Mouse (Mus musculus): ENCODE data around the gene Sh3d19. TPM values are rescaled to one million over a fixed set of nuclear protein-coding genes. Genes with fewer than 3 reads are reported as not detected.
"Not testable (repeated sequence)": the region's sequence is repeated elsewhere in the genome, so short reads cannot be mapped to it uniquely, and the experiment has no call there.

Sh3d19 gene
- polyA plus RNA-seq, 1 experiment from 2014 or later: 10.9 TPM

GRCm38 (mm10) chr3:86083051-86083450, 112.1 kb downstream of the Sh3d19 start:
- no peak overlapping the region for H3K27ac ChIP-seq
- no peak overlapping the region for H3K9ac ChIP-seq
- H3K4me1 ChIP-seq: no peaks in the 10 kb centered on the region
- no peak overlapping the region for H3K4me2 ChIP-seq (replicated peaks)
- ATAC-seq (ENCODE audit: low FRiP score, low read depth): no peak
- no peaks in the 10 kb centered on the region for H3K36me3 ChIP-seq
- H3K27me3 ChIP-seq (replicated peaks): no peaks in the 10 kb centered on the region
- H3K9me3 ChIP-seq: no peaks in the 10 kb centered on the region
- H3K4me3 ChIP-seq: no peak overlapping the region
- WGBS: 94% methylated on average over 8 of the region's 8 CpGs

- Histone ChIP-seq H3K9ac (no peak overlapping the region), H3K4me2 (replicated peaks) (no peak overlapping the region), H3K27ac (no peak overlapping the region), H3K4me1 (no peaks in the 10 kb centered on the region), H3K4me3 (no peak overlapping the region), H3K9me3 (no peaks in the 10 kb centered on the region), H3K36me3 (no peaks in the 10 kb centered on the region), H3K27me3 (replicated peaks) (no peaks in the 10 kb centered on the region)
- no peak for ATAC-seq (ENCODE audit: low FRiP score, low read depth)
- WGBS: 90% methylated on average over 19 of the region's 19 CpGs
Observed at GRCm38 (mm10) chr3:86085001-86085400, 114.1 kb downstream of the Sh3d19 start.

- ATAC-seq (ENCODE audit: low FRiP score, low read depth): no peak
- Histone ChIP-seq H3K9me3 (no peaks in the 10 kb centered on the region), H3K36me3 (no peaks in the 10 kb centered on the region), H3K4me2 (replicated peaks) (no peak overlapping the region), H3K9ac (no peak overlapping the region), H3K27me3 (replicated peaks) (no peaks in the 10 kb centered on the region), H3K4me1 (no peaks in the 10 kb centered on the region), H3K27ac (no peak overlapping the region), H3K4me3 (no peak overlapping the region)
- WGBS: 71% methylated on average over 3 of the region's 3 CpGs
Observed at GRCm38 (mm10) chr3:86087872-86088271, 117.0 kb downstream of the Sh3d19 start.

- ATAC-seq (ENCODE audit: low FRiP score, low read depth): peak; percentile 76; the same call in 1 of the 2 replicates
- no peak overlapping the region for H3K4me3 ChIP-seq
- H3K9me3 ChIP-seq: no peaks in the 10 kb centered on the region
- no peak overlapping the region for H3K4me2 ChIP-seq (replicated peaks)
- no peaks in the 10 kb centered on the region for H3K27me3 ChIP-seq (replicated peaks)
- peak overlapping the region; percentile 26; the same call in 1 of the 2 replicates for H3K27ac ChIP-seq
- 32% methylated on average over 6 of the region's 6 CpGs for WGBS
- no peaks in the 10 kb centered on the region for H3K36me3 ChIP-seq
- H3K4me1 ChIP-seq: 0 out of 2 replicates have a peak, but pooled peaks cover 7% of the 10 kb centered on the region
- no peak overlapping the region for H3K9ac ChIP-seq
Observed at GRCm38 (mm10) chr3:86093213-86093845, 122.4 kb downstream of the Sh3d19 start.

- ATAC-seq (ENCODE audit: low FRiP score, low read depth): no peak
- Histone ChIP-seq H3K4me1 (0 out of 2 replicates have a peak, but pooled peaks cover 7% of the 10 kb centered on the region), H3K4me3 (no peak overlapping the region), H3K9ac (no peak overlapping the region), H3K36me3 (no peaks in the 10 kb centered on the region), H3K27me3 (replicated peaks) (no peaks in the 10 kb centered on the region), H3K4me2 (replicated peaks) (no peak overlapping the region), H3K27ac (peak overlapping the region; percentile 6; the same call in 1 of the 2 replicates), H3K9me3 (no peaks in the 10 kb centered on the region)
- WGBS: 73% methylated on average over 5 of the region's 5 CpGs
Observed at GRCm38 (mm10) chr3:86093907-86094306, 123.0 kb downstream of the Sh3d19 start.

GRCm38 (mm10) chr3:86101956-86102355, 131.0 kb downstream of the Sh3d19 start:
- Histone ChIP-seq H3K4me3 (no peak overlapping the region), H3K9me3 (no peaks in the 10 kb centered on the region), H3K36me3 (0 out of 2 replicates have a peak, but pooled peaks cover 4% of the 10 kb centered on the region), H3K4me2 (replicated peaks) (no peak overlapping the region), H3K27me3 (replicated peaks) (no peaks in the 10 kb centered on the region), H3K9ac (no peak overlapping the region), H3K27ac (no peak overlapping the region), H3K4me1 (no peaks in the 10 kb centered on the region)
- WGBS: 92% methylated on average over 6 of the region's 6 CpGs
- ATAC-seq (ENCODE audit: low FRiP score, low read depth): no peak

GRCm38 (mm10) chr3:86103449-86104291, 132.8 kb downstream of the Sh3d19 start:
- no peaks in the 10 kb centered on the region for H3K9me3 ChIP-seq
- H3K4me2 ChIP-seq (replicated peaks): no peak overlapping the region
- H3K36me3 ChIP-seq: 0 out of 2 replicates have a peak, but pooled peaks cover 4% of the 10 kb centered on the region
- H3K27ac ChIP-seq: no peak overlapping the region
- no peak for ATAC-seq (ENCODE audit: low FRiP score, low read depth)
- WGBS: 89% methylated on average over 18 of the region's 18 CpGs
- no peak overlapping the region for H3K4me3 ChIP-seq
- no peaks in the 10 kb centered on the region for H3K27me3 ChIP-seq (replicated peaks)
- H3K4me1 ChIP-seq: no peaks in the 10 kb centered on the region
- H3K9ac ChIP-seq: no peak overlapping the region

GRCm38 (mm10) chr3:86104433-86104832, 133.5 kb downstream of the Sh3d19 start:
- not testable (repeated sequence) for H3K27ac ChIP-seq; H3K4me1 ChIP-seq; H3K4me3 ChIP-seq; H3K36me3 ChIP-seq; H3K4me2 ChIP-seq (replicated peaks); H3K9ac ChIP-seq; H3K9me3 ChIP-seq; ATAC-seq (ENCODE audit: low FRiP score, low read depth); H3K27me3 ChIP-seq (replicated peaks)
- 90% methylated on average over 7 of the region's 7 CpGs for WGBS

- ATAC-seq (ENCODE audit: low FRiP score, low read depth): no peak
- Histone ChIP-seq H3K9ac (no peak overlapping the region), H3K4me1 (no peaks in the 10 kb centered on the region), H3K4me2 (replicated peaks) (no peak overlapping the region), H3K36me3 (no peaks in the 10 kb centered on the region), H3K9me3 (no peaks in the 10 kb centered on the region), H3K27ac (no peak overlapping the region), H3K27me3 (replicated peaks) (no peaks in the 10 kb centered on the region), H3K4me3 (no peak overlapping the region)
- WGBS: 91% methylated on average over 4 of the region's 4 CpGs
Observed at GRCm38 (mm10) chr3:86104909-86105308, 134.0 kb downstream of the Sh3d19 start.

- ATAC-seq (ENCODE audit: low FRiP score, low read depth): no peak
- H3K4me2 ChIP-seq (replicated peaks): no peak overlapping the region
- H3K9ac ChIP-seq: no peak overlapping the region
- H3K27me3 ChIP-seq (replicated peaks): no peaks in the 10 kb centered on the region
- no peaks in the 10 kb centered on the region for H3K36me3 ChIP-seq
- WGBS: 88% methylated on average over 8 of the region's 8 CpGs
- no peaks in the 10 kb centered on the region for H3K4me1 ChIP-seq
- H3K4me3 ChIP-seq: no peak overlapping the region
- H3K9me3 ChIP-seq: no peaks in the 10 kb centered on the region
- H3K27ac ChIP-seq: no peak overlapping the region
Observed at GRCm38 (mm10) chr3:86106086-86106632, 135.2 kb downstream of the Sh3d19 start.

- no peaks in the 10 kb centered on the region for H3K27me3 ChIP-seq (replicated peaks)
- H3K36me3 ChIP-seq: no peaks in the 10 kb centered on the region
- ATAC-seq (ENCODE audit: low FRiP score, low read depth): no peak
- no peak overlapping the region for H3K4me3 ChIP-seq
- H3K9me3 ChIP-seq: no peaks in the 10 kb centered on the region
- 74% methylated on average over 8 of the region's 8 CpGs for WGBS
- H3K4me2 ChIP-seq (replicated peaks): no peak overlapping the region
- no peak overlapping the region for H3K9ac ChIP-seq
- H3K27ac ChIP-seq: no peak overlapping the region
- H3K4me1 ChIP-seq: no peaks in the 10 kb centered on the region
Observed at GRCm38 (mm10) chr3:86107637-86108539, 137.0 kb downstream of the Sh3d19 start.
